ENCODE assay signal across 8 mouse cellular contexts in genomic region chr12:71342397-71342796, GRCm38 (mm10). TPM values are rescaled to one million over a fixed set of nuclear protein-coding genes. Genes with fewer than 3 reads are reported as not detected.
DNase-seq lines count a peak whose midpoint lies in the region; ATAC-seq and TF ChIP-seq lines count a peak whose summit lies in the region.

No protein-coding gene starts in this region.

- no peaks in the 10 kb centered on the region for H3K36me3 ChIP-seq in heart, postnatal 0 days (replicated peaks; ENCODE audit: control insufficient read depth, insufficient read depth, low read length)
- no peaks in the 10 kb centered on the region for H3K36me3 ChIP-seq in liver, postnatal 0 days (replicated peaks; ENCODE audit: insufficient read depth, low read length)
- no peaks in the 10 kb centered on the region for H3K36me3 ChIP-seq in thymus, adult 2 months (ENCODE audit: control insufficient read depth, insufficient read depth, low read length)

- no peak for TF ChIP-seq EP300 in heart, postnatal 0 days (IDR thresholded peaks at IDR 0.05; ENCODE audit: low read depth)
- no peak for TF ChIP-seq EP300 in liver, postnatal 0 days (IDR thresholded peaks at IDR 0.05; ENCODE audit: low read depth)

- H3K4me3 ChIP-seq in heart, postnatal 0 days (ENCODE audit: low read depth, low read length) = peak overlapping the region; percentile 15; the same call in 1 of the 2 replicates
- no peak overlapping the region for H3K4me3 ChIP-seq in liver, postnatal 0 days (ENCODE audit: low read depth, low read length)
- peak overlapping the region; percentile 29; the same call in 1 of the 2 replicates for H3K4me3 ChIP-seq in thymus, adult 2 months (ENCODE audit: control insufficient read depth, insufficient read depth, low read length)

- no peak for TF ChIP-seq CTCF in heart, postnatal 0 days (IDR thresholded peaks at IDR 0.05; ENCODE audit: low read depth)
- TF ChIP-seq CTCF in liver, postnatal 0 days (IDR thresholded peaks at IDR 0.05; ENCODE audit: low read depth) = no peak
- no peak for TF ChIP-seq CTCF in thymus, adult 2 months (IDR thresholded peaks at IDR 0.05; ENCODE audit: borderline replicate concordance, control insufficient read depth, extremely low read depth, insufficient read depth, low read length, poor library complexity)

- no peaks in the 10 kb centered on the region for H3K27me3 ChIP-seq in heart, postnatal 0 days (ENCODE audit: control insufficient read depth, insufficient read depth, low read length)
- H3K27me3 ChIP-seq in liver, postnatal 0 days (ENCODE audit: insufficient read depth, low read length) = no peaks in the 10 kb centered on the region
- no peaks in the 10 kb centered on the region for H3K27me3 ChIP-seq in thymus, adult 2 months (ENCODE audit: control insufficient read depth, insufficient read depth, low read length)

- no peak overlapping the region for H3K27ac ChIP-seq in heart, postnatal 0 days (ENCODE audit: low read depth)
- H3K27ac ChIP-seq in liver, postnatal 0 days (ENCODE audit: low read depth) = no peak overlapping the region
- H3K27ac ChIP-seq in thymus, adult 2 months (ENCODE audit: control insufficient read depth, insufficient read depth, low read length) = no peak overlapping the region

- DNase-seq in layer of hippocampus, adult 11-12 months (ENCODE audit: low spot score) = peak; percentile 17
- no peak for DNase-seq in layer of hippocampus, postnatal 25 days (ENCODE audit: extremely low spot score in 1 of 2, low spot score in 1 of 2)
- DNase-seq in adrenal gland, postnatal 14 days = peak; percentile 60
- DNase-seq in heart, postnatal 0 days (ENCODE audit: low spot score) = peak; percentile 28
- DNase-seq in liver, postnatal 0 days = peak; percentile 22
- DNase-seq in thymus, adult 2 months = peak; percentile 52
- DNase-seq in cerebellum, postnatal 36 days = no peak
- no peak for DNase-seq in Muller cell, postnatal 12 days (ENCODE audit: inconsistent ontology term)

- no peak for ATAC-seq in heart, postnatal 0 days (ENCODE audit: insufficient read depth, low read depth)
- no peak for ATAC-seq in liver, postnatal 0 days

- H3K9me3 ChIP-seq in heart, postnatal 0 days (replicated peaks; ENCODE audit: control insufficient read depth, low read length) = no peaks in the 10 kb centered on the region
- no peaks in the 10 kb centered on the region for H3K9me3 ChIP-seq in liver, postnatal 0 days (ENCODE audit: low read length)

- H3K4me1 ChIP-seq in heart, postnatal 0 days (ENCODE audit: control insufficient read depth, insufficient read depth) = peaks cover 11% of the 10 kb centered on the region
- no peaks in the 10 kb centered on the region for H3K4me1 ChIP-seq in liver, postnatal 0 days (ENCODE audit: insufficient read depth)
- H3K4me1 ChIP-seq in thymus, adult 2 months (replicated peaks; ENCODE audit: control insufficient read depth, insufficient read depth, low read length) = no peaks in the 10 kb centered on the region

- H3K9ac ChIP-seq in heart, postnatal 0 days (replicated peaks; ENCODE audit: low read depth, low read length) = no peak overlapping the region
- H3K9ac ChIP-seq in liver, postnatal 0 days (replicated peaks) = no peak overlapping the region

- peak overlapping the region; percentile 38 for H3K4me2 ChIP-seq in heart, postnatal 0 days (ENCODE audit: low read depth, low read length)
- peak overlapping the region; percentile 50 for H3K4me2 ChIP-seq in liver, postnatal 0 days (ENCODE audit: low read depth, low read length)

- WGBS in heart, postnatal 0 days = 38% methylated on average over 13 of the region's 13 CpGs
- WGBS in liver, postnatal 0 days (ENCODE audit: insufficient replicate concordance) = 27% methylated on average over 13 of the region's 13 CpGs
- WGBS in thymus, adult 2 months = 28% methylated on average over 13 of the region's 13 CpGs

- TF ChIP-seq POLR2A in thymus, adult 2 months (IDR thresholded peaks at IDR 0.05; ENCODE audit: control insufficient read depth, extremely low read depth, insufficient read depth, low read length, poor library complexity) = no peak

RNA-seq across cellular contexts. Expression of gene Dact1, which starts 32.7 kb away (rescaled TPM):
- 10 to 100 TPM in 1 of 2 experiments, 1 to 10 TPM in 1; 9.5 to 10.1 TPM for total RNA-seq in layer of hippocampus, postnatal 25 days (2021)
- 19.3 and 22.7 TPM in 2 replicates for total RNA-seq in adrenal gland, postnatal 14 days (2021)
- total RNA-seq in heart, postnatal 0 days (2014; rRNA removed; ENCODE audit: low replicate concordance) = 17.8 and 18.0 TPM in 2 replicates
- polyA plus RNA-seq in heart, postnatal 0 days (2015; fragmentation: Nextera tagmentation; extraction: Ambion mirVana) = 3.9 and 4.7 TPM in 2 replicates
- 0.36 and 0.51 TPM in 2 replicates for polyA plus RNA-seq in liver, postnatal 0 days (2015; fragmentation: Nextera tagmentation; extraction: Ambion mirVana)
- 2.6 and 2.8 TPM in 2 replicates for polyA plus RNA-seq in thymus, adult 2 months (2012; rRNA removed)

Comparison
In these comparisons a context has a peak if more than half of its experiments do, and no peak if none do; other contexts are left out.
1. DNase-seq: peak in layer of hippocampus, adult 11-12 months (single experiment), adrenal gland, postnatal 14 days (single experiment), heart, postnatal 0 days (single experiment), liver, postnatal 0 days (single experiment) and thymus, adult 2 months (single experiment); none in layer of hippocampus, postnatal 25 days (0 of 2), cerebellum, postnatal 36 days (0 of 2) and Muller cell, postnatal 12 days (single experiment).